Mouse (Mus musculus) thymus, postnatal 25 days (tissue): ENCODE measurements around the gene Tgif2lx2.
"Not testable (repeated sequence)": the region's sequence is repeated elsewhere in the genome, so short reads cannot be mapped to it uniquely, and the experiment has no call there.

Experiments
- DNase-seq: peaks from one replicate; pipeline ENCODE4 v3.0.0; 2022

Tgif2lx2 gene

GRCm38 (mm10) chrX:118426927-118427326 is at the start of gene Tgif2lx2:
TSS of gene Tgif2lx2 (plus strand) at chrX:118427227.
- not testable (repeated sequence) for DNase-seq
